Mouse (Mus musculus): Measurements from ENCODE around the gene S1pr4. TPM values are rescaled to one million over a fixed set of nuclear protein-coding genes. Genes with fewer than 3 reads are reported as not detected.

Gene S1pr4
- polyA plus RNA-seq, 1 experiment, result 4.1 TPM

- no peak for TF ChIP-seq GATA1 (IDR thresholded peaks at IDR 0.05; ENCODE audit: low read length)
Observed at GRCm38 (mm10) chr10:81451365-81451745, 48.6 kb downstream of the S1pr4 start.

GRCm38 (mm10) chr10:81450641-81451364 lies 49.1 kb downstream of the S1pr4 start:
- no peak for TF ChIP-seq GATA1 (IDR thresholded peaks at IDR 0.05; ENCODE audit: low read length)

- TF ChIP-seq GATA1 (IDR thresholded peaks at IDR 0.05; ENCODE audit: low read length), result no peak
Observed at GRCm38 (mm10) chr10:81450140-81450539, 49.8 kb downstream of the S1pr4 start.

Other genes with a start within 250 kb of the S1pr4 start
- not detected in 2 replicates for gene Matk, start 247.2 kb downstream of the S1pr4 start, polyA plus RNA-seq (2012)
- gene Mrpl54, start 233.2 kb downstream of the S1pr4 start, polyA plus RNA-seq (2012), result 633 and 674 TPM in 2 replicates
- gene Apba3, start 233.2 kb downstream of the S1pr4 start, polyA plus RNA-seq (2012), result 111 and 135 TPM in 2 replicates
- 1.4 TPM in 2 replicates for gene Tjp3, start 208.6 kb downstream of the S1pr4 start, polyA plus RNA-seq (2012)
- 139 and 210 TPM in 2 replicates for gene Pip5k1c, start 207.2 kb downstream of the S1pr4 start, polyA plus RNA-seq (2012)
- gene Cactin, start 179.0 kb downstream of the S1pr4 start, polyA plus RNA-seq (2012), result 74.5 and 82.9 TPM in 2 replicates
- not detected in 2 replicates for gene Tbxa2r, start 171.4 kb downstream of the S1pr4 start, polyA plus RNA-seq (2012)
- not detected in 2 replicates for gene Gipc3, start 156.9 kb downstream of the S1pr4 start, polyA plus RNA-seq (2012)
- gene Hmg20b, start 149.7 kb downstream of the S1pr4 start, polyA plus RNA-seq (2012), result 186 and 236 TPM in 2 replicates
- 38.2 and 39.2 TPM in 2 replicates for gene Mfsd12, start 142.6 kb downstream of the S1pr4 start, polyA plus RNA-seq (2012)
- gene 4930404N11Rik, start 134.3 kb downstream of the S1pr4 start, polyA plus RNA-seq (2012), result 0.40 and 0.50 TPM in 2 replicates
- gene Fzr1, start 121.6 kb downstream of the S1pr4 start, polyA plus RNA-seq (2012), result 99.0 and 111 TPM in 2 replicates
- 216 and 292 TPM in 2 replicates for gene Dohh, start 115.7 kb downstream of the S1pr4 start, polyA plus RNA-seq (2012)
- 0.22 and 0.38 TPM in 2 replicates for gene Gm48551, start 115.7 kb downstream of the S1pr4 start, polyA plus RNA-seq (2012)
- 7.0 and 10.7 TPM in 2 replicates for gene Gm48552, start 111.1 kb downstream of the S1pr4 start, polyA plus RNA-seq (2012)
- gene Smim24, start 107.1 kb downstream of the S1pr4 start, polyA plus RNA-seq (2012), result 0.68 and 0.69 TPM in 2 replicates
- 29.3 and 37.9 TPM in 2 replicates for gene Nfic, start 44.5 kb downstream of the S1pr4 start, polyA plus RNA-seq (2012)
- 0.05 and 0.08 TPM in 2 replicates for gene Celf5, start 17.4 kb downstream of the S1pr4 start, polyA plus RNA-seq (2012)
- 258 and 349 TPM in 2 replicates for gene Ncln, start 3.7 kb downstream of the S1pr4 start, polyA plus RNA-seq (2012)
- gene Gna15, start 24.1 kb upstream of the S1pr4 start, polyA plus RNA-seq (2012), result 38.8 and 47.3 TPM in 2 replicates
- 15.0 and 16.3 TPM in 2 replicates for gene Gna11, start 45.1 kb upstream of the S1pr4 start, polyA plus RNA-seq (2012)
- gene Aes, start 59.4 kb upstream of the S1pr4 start, polyA plus RNA-seq (2012), result 1,803 and 2,150 TPM in 2 replicates
- gene Tle2, start 74.4 kb upstream of the S1pr4 start, polyA plus RNA-seq (2012), result 3.0 and 3.6 TPM in 2 replicates
- 9.2 and 15.1 TPM in 2 replicates for gene Tle6, start 100.9 kb upstream of the S1pr4 start, polyA plus RNA-seq (2012)
- gene BC025920, start 106.1 kb upstream of the S1pr4 start, polyA plus RNA-seq (2012), result 0.16 and 0.22 TPM in 2 replicates
- 100 and 118 TPM in 2 replicates for gene Sirt6, start 127.7 kb upstream of the S1pr4 start, polyA plus RNA-seq (2012)
- gene Ankrd24, start 128.4 kb upstream of the S1pr4 start, polyA plus RNA-seq (2012), result 7.1 and 8.6 TPM in 2 replicates
- gene Gm10778, start 148.9 kb upstream of the S1pr4 start, polyA plus RNA-seq (2012), result 0.18 and 0.19 TPM in 2 replicates
- 0.28 and 0.37 TPM in 2 replicates for gene Zfp433, start 204.7 kb upstream of the S1pr4 start, polyA plus RNA-seq (2012)